Mouse (Mus musculus) heart, embryonic 13.5 days (tissue): Measurements from ENCODE around the gene Ppt2. TPM values are rescaled to one million over a fixed set of nuclear protein-coding genes. Genes with fewer than 3 reads are reported as not detected.

Experiments used
- ATAC-seq: fragments of 200-750 bp; cut with Nextera tagmentation; 2 replicates; pipeline ENCODE4 v1.8.0; 2017; ENCODE audit warnings: moderate TSS enrichment; ENCODE audit not compliant: insufficient number of reproducible peaks, low FRiP score, low TSS enrichment; ENCODE audit errors: extremely low read depth
- H3K27ac ChIP-seq: fragments of 300-500 bp; sonication (generic); replicated peaks from 2 replicates; pipeline ENCODE4 v1.5.1; 2015; ENCODE audit warnings: moderate library complexity, mild to moderate bottlenecking, inconsistent platforms
- H3K27me3 ChIP-seq: fragments of 300-500 bp; sonication (generic); replicated peaks from 2 replicates; pipeline ENCODE4 v1.6.1; 2015; ENCODE audit warnings: mild to moderate bottlenecking, inconsistent platforms
- H3K36me3 ChIP-seq: fragments of 300-500 bp; sonication (generic); 2 replicates; pipeline ENCODE4 v1.6.1; 2015; ENCODE audit warnings: mild to moderate bottlenecking, inconsistent platforms
- H3K4me1 ChIP-seq: fragments of 300-500 bp; sonication (generic); 2 replicates; pipeline ENCODE4 v1.6.1; 2015; ENCODE audit warnings: inconsistent platforms
- H3K4me2 ChIP-seq: fragments of 300-500 bp; sonication (generic); 2 replicates; pipeline ENCODE4 v1.6.1; 2015; ENCODE audit warnings: inconsistent platforms, mild to moderate bottlenecking, moderate library complexity
- H3K4me3 ChIP-seq: fragments of 300-500 bp; sonication (generic); 2 replicates; pipeline ENCODE4 v1.5.1; 2015; ENCODE audit warnings: moderate library complexity, mild to moderate bottlenecking, inconsistent platforms
- H3K9ac ChIP-seq: fragments of 300-500 bp; sonication (generic); 2 replicates; pipeline ENCODE4 v1.6.1; 2015; ENCODE audit warnings: inconsistent platforms, mild to moderate bottlenecking, moderate library complexity
- H3K9me3 ChIP-seq: fragments of 300-500 bp; sonication (generic); 2 replicates; pipeline ENCODE4 v1.6.1; 2016; ENCODE audit warnings: inconsistent platforms
- WGBS: fragments of 180-500 bp; shearing (Covaris S2); methylation state at CpG from one replicate; pipeline ENCODE4 v1.1.7; 2015; ENCODE audit warnings: mixed read lengths; 5-methylcytosine and 5-hydroxymethylcytosine counted together
- polyA plus RNA-seq: library from polyadenylated mRNA; unstranded; fragments of >200 nt; fragmentation: Nextera tagmentation; extraction: Ambion mirVana; gene quantifications from 2 replicates; pipeline ENCODE4 v1.2.1, GENCODE M21; 2015

The Ppt2 gene
- polyA plus RNA-seq, 1 experiment from 2014 or later: 27.6 TPM

DNA sequence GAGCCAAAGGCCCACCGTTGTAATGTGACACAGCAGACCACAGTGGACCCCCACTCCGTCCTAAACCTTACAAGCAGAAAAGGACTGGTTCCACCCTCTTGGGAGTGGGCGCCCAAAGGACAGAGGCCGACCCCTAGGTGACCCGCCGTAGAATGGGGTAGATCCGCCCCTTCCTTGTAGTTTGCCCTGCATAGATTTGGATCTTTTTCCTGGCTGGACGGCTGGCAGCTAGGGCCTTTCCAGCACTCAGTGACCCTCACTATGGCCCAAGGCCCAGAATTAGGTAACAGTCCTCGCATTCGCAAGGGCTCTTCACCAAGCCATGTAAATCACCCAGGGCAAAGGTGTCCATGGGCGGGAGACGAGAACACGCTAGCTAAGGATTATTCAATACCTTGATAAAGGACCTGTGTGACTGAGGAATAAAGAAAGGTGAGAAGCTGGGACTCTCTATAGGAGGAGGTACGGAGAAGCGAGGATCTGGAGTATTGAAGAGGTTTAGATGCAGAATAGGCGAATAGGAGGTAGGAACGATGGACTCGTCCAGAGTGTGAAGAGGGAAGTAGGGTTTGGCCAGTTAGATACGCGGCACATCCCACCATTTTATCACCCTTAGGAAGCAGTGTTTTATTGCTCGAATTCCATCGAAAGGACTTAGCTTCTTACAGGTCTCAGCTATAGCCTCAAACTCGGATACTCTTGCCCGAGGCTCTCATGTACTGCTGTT lies 23.6 kb downstream of the Ppt2 start:
- Histone ChIP-seq H3K4me3 (peak overlapping the region; percentile 88), H3K27me3 (no peaks in the 10 kb centered on the region), H3K9me3 (no peaks in the 10 kb centered on the region), H3K36me3 (peaks cover 29% of the 10 kb centered on the region), H3K4me2 (peak overlapping the region; percentile 97), H3K4me1 (peaks cover 49% of the 10 kb centered on the region), H3K27ac (peak overlapping the region; percentile 94), H3K9ac (peak overlapping the region; percentile 97)
- WGBS: 20% methylated on average over 24 of the region's 24 CpGs
- no peak for ATAC-seq

- H3K4me1 ChIP-seq: peaks cover 54% of the 10 kb centered on the region
- peak within 1 kb of the TSS; percentile 97 for H3K4me2 ChIP-seq
- WGBS: under 1% methylated on average over 35 of the region's 35 CpGs
- peak within 1 kb of the TSS; percentile 94 for H3K27ac ChIP-seq
- no peaks in the 10 kb centered on the region for H3K27me3 ChIP-seq
- H3K36me3 ChIP-seq: peaks cover 30% of the 10 kb centered on the region
- peak within 1 kb of the TSS; percentile 88 for H3K4me3 ChIP-seq
- peak; percentile 85 for ATAC-seq
- H3K9ac ChIP-seq: peak within 1 kb of the TSS; percentile 97
- no peaks in the 10 kb centered on the region for H3K9me3 ChIP-seq
Observed at GRCm38 (mm10) chr17:34604061-34604508, 24.2 kb downstream of the Ppt2 start, which contains the start of gene Agpat1. TSS of gene Agpat1 (plus strand) at chr17:34604262.

- 1% methylated on average over 30 of the region's 30 CpGs for WGBS
- H3K9ac ChIP-seq: peak within 1 kb of the TSS; percentile 97
- H3K4me1 ChIP-seq: peaks cover 50% of the 10 kb centered on the region
- ATAC-seq: peak; percentile 90
- peak within 1 kb of the TSS; percentile 88 for H3K4me3 ChIP-seq
- H3K4me2 ChIP-seq: peak within 1 kb of the TSS; percentile 97
- H3K27ac ChIP-seq: peak within 1 kb of the TSS; percentile 94
- no peaks in the 10 kb centered on the region for H3K27me3 ChIP-seq
- H3K9me3 ChIP-seq: no peaks in the 10 kb centered on the region
- H3K36me3 ChIP-seq: peaks cover 30% of the 10 kb centered on the region
Observed at GRCm38 (mm10) chr17:34603375-34604060, 24.8 kb downstream of the Ppt2 start, which contains the start of gene Rnf5. TSS of gene Rnf5 (minus strand) at chr17:34603690.

DNA sequence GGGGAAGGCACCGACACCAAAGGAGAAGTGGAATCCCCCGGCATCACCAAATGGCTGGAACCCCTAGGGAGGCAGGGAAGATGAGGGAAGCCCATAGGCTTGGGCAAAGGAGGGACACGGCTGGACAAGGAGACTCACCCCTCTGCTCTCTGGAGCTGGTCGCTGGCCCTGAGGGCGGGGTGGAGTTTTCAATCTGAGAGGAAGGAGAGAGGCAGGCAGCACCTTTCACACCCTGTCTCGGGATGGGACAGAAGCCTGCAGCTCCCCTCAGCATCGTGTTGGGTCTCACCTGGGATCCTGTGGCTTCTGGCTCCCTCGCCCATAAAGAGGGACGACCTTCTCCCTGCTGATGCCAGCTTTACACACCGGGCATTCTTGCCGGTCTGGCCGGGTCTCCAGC lies 26.5 kb downstream of the Ppt2 start:
- Histone ChIP-seq H3K4me3 (peak overlapping the region; percentile 83; the same call in 1 of the 2 replicates), H3K36me3 (peaks cover 25% of the 10 kb centered on the region), H3K27me3 (no peaks in the 10 kb centered on the region), H3K4me2 (peak overlapping the region; percentile 95), H3K4me1 (peaks cover 50% of the 10 kb centered on the region), H3K9me3 (no peaks in the 10 kb centered on the region), H3K9ac (no peak overlapping the region), H3K27ac (no peak overlapping the region)
- 82% methylated on average over 12 of the region's 12 CpGs for WGBS
- no peak for ATAC-seq

GRCm38 (mm10) chr17:34599891-34600290 lies 28.4 kb downstream of the Ppt2 start:
- Histone ChIP-seq H3K27me3 (no peaks in the 10 kb centered on the region), H3K27ac (no peak overlapping the region), H3K36me3 (peaks cover 43% of the 10 kb centered on the region), H3K4me1 (peaks cover 54% of the 10 kb centered on the region), H3K4me3 (no peak overlapping the region), H3K4me2 (no peak overlapping the region), H3K9me3 (no peaks in the 10 kb centered on the region), H3K9ac (no peak overlapping the region)
- ATAC-seq: no peak
- WGBS: 83% methylated on average over 9 of the region's 9 CpGs

- 12% methylated on average over 6 of the region's 6 CpGs for WGBS
- Histone ChIP-seq H3K4me2 (peak within 1 kb of the TSS; percentile 37), H3K27ac (peak within 1 kb of the TSS; percentile 32; the same call in 1 of the 2 replicates), H3K4me3 (no peak within 1 kb of the TSS), H3K4me1 (peaks cover 68% of the 10 kb centered on the region), H3K9ac (peak within 1 kb of the TSS; percentile 44), H3K36me3 (peaks cover 55% of the 10 kb centered on the region), H3K27me3 (no peaks in the 10 kb centered on the region), H3K9me3 (no peaks in the 10 kb centered on the region)
- ATAC-seq: no peak
Observed at GRCm38 (mm10) chr17:34597566-34598095, 30.7 kb downstream of the Ppt2 start, which contains the start of gene Ager. TSS of gene Ager (plus strand) at chr17:34597862.

GRCm38 (mm10) chr17:34596098-34596497 lies 32.2 kb downstream of the Ppt2 start:
- H3K36me3 ChIP-seq: peaks cover 44% of the 10 kb centered on the region
- peaks cover 66% of the 10 kb centered on the region for H3K4me1 ChIP-seq
- no peak for ATAC-seq
- H3K4me2 ChIP-seq: no peak overlapping the region
- H3K4me3 ChIP-seq: no peak overlapping the region
- H3K27ac ChIP-seq: no peak overlapping the region
- peak overlapping the region; percentile 24; the same call in 1 of the 2 replicates for H3K9ac ChIP-seq
- no peaks in the 10 kb centered on the region for H3K27me3 ChIP-seq
- H3K9me3 ChIP-seq: no peaks in the 10 kb centered on the region
- WGBS: 72% methylated on average over 8 of the region's 8 CpGs

- H3K9ac ChIP-seq: peak overlapping the region; percentile 100
- peak overlapping the region; percentile 98; the same call in 1 of the 2 replicates for H3K27ac ChIP-seq
- H3K27me3 ChIP-seq: no peaks in the 10 kb centered on the region
- H3K4me1 ChIP-seq: peaks cover 80% of the 10 kb centered on the region
- peak overlapping the region; percentile 92 for H3K4me3 ChIP-seq
- peak overlapping the region; percentile 91 for H3K4me2 ChIP-seq
- no peaks in the 10 kb centered on the region for H3K9me3 ChIP-seq
- ATAC-seq: no peak
- 62% methylated on average over 34 of the region's 34 CpGs for WGBS
- peaks cover 29% of the 10 kb centered on the region for H3K36me3 ChIP-seq
Observed at GRCm38 (mm10) chr17:34593752-34594525, 34.4 kb downstream of the Ppt2 start.

- Histone ChIP-seq H3K4me3 (peak overlapping the region; percentile 92), H3K27ac (peak overlapping the region; percentile 98), H3K4me2 (peak overlapping the region; percentile 91), H3K9me3 (no peaks in the 10 kb centered on the region), H3K27me3 (no peaks in the 10 kb centered on the region), H3K9ac (peak overlapping the region; percentile 100), H3K36me3 (peaks cover 29% of the 10 kb centered on the region), H3K4me1 (peaks cover 83% of the 10 kb centered on the region)
- 3% methylated on average over 32 of the region's 32 CpGs for WGBS
- ATAC-seq: peak; percentile 9; the same call in 1 of the 2 replicates
Observed at GRCm38 (mm10) chr17:34592581-34593549, 35.4 kb downstream of the Ppt2 start.

DNA sequence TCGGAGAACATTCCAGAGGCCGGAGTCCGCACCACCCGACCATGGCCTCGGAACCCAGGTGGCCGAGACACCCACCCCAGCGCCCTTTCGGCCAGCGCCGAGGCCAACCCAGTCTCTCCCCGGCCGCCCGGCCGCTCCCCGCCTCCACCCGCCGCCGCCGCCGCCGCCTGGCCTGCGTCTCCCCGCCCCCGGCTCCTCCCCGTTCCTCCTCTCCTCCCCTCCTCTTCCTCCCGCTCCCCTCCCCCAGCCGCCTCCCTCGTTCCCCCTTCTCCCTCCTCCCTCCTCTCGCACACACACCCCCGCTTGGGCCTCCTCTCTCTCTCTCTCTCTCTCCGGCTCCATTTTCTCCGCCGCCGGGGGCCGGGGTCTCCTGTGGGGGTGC lies 36.3 kb downstream of the Ppt2 start:
- Histone ChIP-seq H3K4me2 (peak overlapping the region; percentile 91), H3K9me3 (no peaks in the 10 kb centered on the region), H3K9ac (peak overlapping the region; percentile 100), H3K4me1 (peaks cover 77% of the 10 kb centered on the region), H3K27me3 (no peaks in the 10 kb centered on the region), H3K4me3 (peak overlapping the region; percentile 92), H3K27ac (peak overlapping the region; percentile 98), H3K36me3 (peaks cover 29% of the 10 kb centered on the region)
- ATAC-seq: peak; percentile 34; the same call in 1 of the 2 replicates
- WGBS: under 1% methylated on average over 33 of the region's 35 CpGs
